Mouse (Mus musculus): ENCODE measurements around the gene Gm48552.

DNA sequence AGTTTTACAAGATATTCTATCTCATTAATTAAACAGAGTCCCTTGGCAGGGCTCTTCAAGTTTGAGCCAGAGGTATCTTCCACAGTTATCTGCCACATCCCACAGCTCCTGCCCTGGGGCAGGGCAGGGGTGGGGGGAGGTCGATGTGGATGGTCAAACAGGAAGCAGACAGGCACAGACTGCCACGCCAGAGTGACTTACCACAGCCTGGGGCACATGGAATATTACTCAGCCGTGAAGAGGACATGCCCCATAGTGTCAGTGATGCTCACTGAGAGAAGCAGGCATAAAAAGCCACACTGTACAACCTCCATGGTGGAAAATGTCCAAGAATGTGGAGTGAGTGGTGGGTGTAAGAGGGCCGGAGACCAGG, 43.7 kb upstream of the Gm48552 start:
- TF ChIP-seq POLR2A (IDR thresholded peaks at IDR 0.05; ENCODE audit: control insufficient read depth in 1 of 2, insufficient read depth in 1 of 2, low read depth in 1 of 2, low read length in 2 of 2, poor library complexity in 1 of 2) (no peak), MAZ (IDR thresholded peaks at IDR 0.05; ENCODE audit: low read depth, low read length) (no peak), CTCF (IDR thresholded peaks at IDR 0.05 in 2 of 3, conservative IDR thresholded peaks at IDR 0.05 in 1 of 3; ENCODE audit: control insufficient read depth in 1 of 3, insufficient read depth in 1 of 3, low read depth in 2 of 3, low read length in 3 of 3, poor library complexity in 1 of 3, severe bottlenecking in 1 of 3) (no peak), HCFC1 (IDR thresholded peaks at IDR 0.05; ENCODE audit: low read depth, low read length) (no peak), ZMIZ1 (IDR thresholded peaks at IDR 0.05; ENCODE audit: low read depth, low read length) (no peak), UBTF (IDR thresholded peaks at IDR 0.05; ENCODE audit: borderline replicate concordance, insufficient read depth, low read depth, low read length) (no peak), NRF1 (IDR thresholded peaks at IDR 0.05; ENCODE audit: insufficient read depth, low read depth, low read length, poor library complexity, severe bottlenecking) (no peak), GATA1 (IDR thresholded peaks at IDR 0.05; ENCODE audit: low read depth, low read length) (no peak), BHLHE40 (IDR thresholded peaks at IDR 0.05; ENCODE audit: borderline replicate concordance, low read depth, low read length) (no peak)
